Mouse (Mus musculus) liver, embryonic 11.5 days (tissue): ENCODE results near the gene Mbd6. TPM values are rescaled to one million over a fixed set of nuclear protein-coding genes. Genes with fewer than 3 reads are reported as not detected.

Experiments used
- ATAC-seq: fragments of 200-750 bp; cut with Nextera tagmentation; replicated peaks from 2 replicates; pipeline ENCODE4 v1.8.0; 2017; ENCODE audit warnings: moderate number of reproducible peaks, mild to moderate bottlenecking, moderate TSS enrichment, moderate library complexity; ENCODE audit not compliant: low FRiP score
- DNase-seq: peaks from one replicate; pipeline ENCODE4 v3.0.0-alpha.2; 2017; ENCODE audit warnings: low spot score
- H3K27ac ChIP-seq: fragments of 300-500 bp; sonication (generic); 2 replicates; pipeline ENCODE4 v1.5.1; 2014; ENCODE audit warnings: mild to moderate bottlenecking, low read depth, low read length, control low read depth
- H3K27me3 ChIP-seq: fragments of 300-500 bp; sonication (generic); replicated peaks from 2 replicates; pipeline ENCODE4 v1.6.1; 2014; ENCODE audit warnings: low read length, mixed read lengths; ENCODE audit not compliant: control insufficient read depth, insufficient read depth
- H3K36me3 ChIP-seq: fragments of 300-500 bp; sonication (generic); 2 replicates; pipeline ENCODE4 v1.6.1; 2014; ENCODE audit warnings: mild to moderate bottlenecking, low read length, moderate library complexity, mixed read lengths; ENCODE audit not compliant: control insufficient read depth, insufficient read depth
- H3K4me1 ChIP-seq: fragments of 300-500 bp; sonication (generic); replicated peaks from 2 replicates; pipeline ENCODE4 v1.6.1; 2014; ENCODE audit warnings: low read length, mixed read lengths; ENCODE audit not compliant: control insufficient read depth, insufficient read depth
- H3K4me2 ChIP-seq: fragments of 300-500 bp; sonication (generic); 2 replicates; pipeline ENCODE4 v1.6.1; 2014; ENCODE audit warnings: mild to moderate bottlenecking, control low read depth, moderate library complexity
- H3K4me3 ChIP-seq: fragments of 300-500 bp; sonication (generic); 2 replicates; pipeline ENCODE4 v1.5.1; 2014; ENCODE audit warnings: low read depth, low read length, control low read depth
- H3K9ac ChIP-seq: fragments of 300-500 bp; sonication (generic); 2 replicates; pipeline ENCODE4 v1.6.1; 2014; ENCODE audit warnings: low read depth, low read length, control low read depth
- H3K9me3 ChIP-seq: fragments of 300-500 bp; sonication (generic); 2 replicates; pipeline ENCODE4 v1.6.1; 2016; ENCODE audit warnings: low read length, inconsistent platforms, mixed read lengths; ENCODE audit not compliant: control insufficient read depth
- WGBS: fragments of 180-500 bp; shearing (Covaris S2); extraction: QIAGEN DNeasy Blood & Tissue Kit; methylation state at CpG from one replicate; pipeline ENCODE4 v1.1.7; 2014; 5-methylcytosine and 5-hydroxymethylcytosine counted together
- polyA plus RNA-seq: library from polyadenylated mRNA; unstranded; fragments of >200 nt; fragmentation: Nextera tagmentation; extraction: Ambion mirVana; gene quantifications from 2 replicates; pipeline ENCODE4 v1.2.1, GENCODE M21; 2014

Mbd6 gene
- polyA plus RNA-seq, result 14.2 and 19.0 TPM in 2 replicates

DNA sequence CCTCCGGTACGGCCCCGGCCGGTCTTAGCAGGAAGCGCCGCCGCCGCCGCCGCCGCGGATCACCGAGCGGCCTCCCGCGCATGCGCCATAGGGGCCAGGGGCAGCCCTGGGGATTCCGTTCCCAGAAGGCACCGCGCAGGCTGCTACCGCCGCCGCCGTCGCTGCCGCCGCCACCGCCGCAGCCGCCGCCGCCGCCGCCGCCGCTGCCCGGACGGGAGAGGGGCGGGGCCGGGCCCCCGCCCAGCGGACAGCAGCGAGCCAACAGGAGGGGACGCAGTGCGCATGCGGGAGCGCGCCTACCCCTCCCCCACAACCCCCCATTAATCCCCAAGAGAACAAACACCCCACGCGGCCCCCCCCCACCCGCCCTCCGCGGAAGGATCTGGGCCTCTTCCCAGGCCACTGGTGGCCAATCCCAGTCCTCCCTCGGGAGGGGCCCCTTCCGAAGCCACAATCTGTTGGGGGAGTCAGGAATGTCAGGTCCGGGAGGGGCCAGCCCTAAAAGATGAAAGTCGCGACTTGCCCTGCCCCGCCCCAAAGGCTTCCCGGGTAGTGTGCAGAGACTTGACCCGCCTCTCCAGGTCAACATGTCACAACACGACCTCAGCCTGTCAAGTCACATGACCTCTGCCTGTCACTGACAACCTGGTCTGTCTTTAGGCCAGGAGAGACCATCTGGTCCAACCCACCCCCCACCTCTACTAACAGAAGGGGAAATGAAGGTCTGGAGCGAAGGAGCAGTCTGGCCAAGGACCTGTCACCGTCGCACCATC lies at the start of gene Mbd6:
Mbd6 (minus strand) TSS at position 219 of the 773 bp plus-strand sequence.
- Histone ChIP-seq H3K36me3 (peaks cover 40% of the 10 kb centered on the region), H3K4me1 (peaks cover 51% of the 10 kb centered on the region), H3K9ac (peak within 1 kb of the TSS; percentile 90), H3K4me2 (peak within 1 kb of the TSS; percentile 98), H3K9me3 (no peaks in the 10 kb centered on the region), H3K27ac (peak within 1 kb of the TSS; percentile 99), H3K27me3 (no peaks in the 10 kb centered on the region), H3K4me3 (peak within 1 kb of the TSS; percentile 86)
- peak; percentile 94 for DNase-seq
- ATAC-seq, result peak; percentile 40
- WGBS, result 0% methylated on average over 45 of the region's 65 CpGs

GRCm38 (mm10) chr10:127337536-127338099 lies 48.8 kb upstream of the Mbd6 start:
- Histone ChIP-seq H3K27ac (no peak overlapping the region), H3K27me3 (peaks cover 41% of the 10 kb centered on the region), H3K4me2 (no peak overlapping the region), H3K36me3 (peaks cover 3% of the 10 kb centered on the region; the same call in 1 of the 2 replicates), H3K9ac (no peak overlapping the region), H3K4me1 (peaks cover 22% of the 10 kb centered on the region), H3K9me3 (no peaks in the 10 kb centered on the region), H3K4me3 (no peak overlapping the region)
- ATAC-seq (no peak), DNase-seq (no peak)
- WGBS, result 71% methylated on average over 6 of the region's 6 CpGs

DNA sequence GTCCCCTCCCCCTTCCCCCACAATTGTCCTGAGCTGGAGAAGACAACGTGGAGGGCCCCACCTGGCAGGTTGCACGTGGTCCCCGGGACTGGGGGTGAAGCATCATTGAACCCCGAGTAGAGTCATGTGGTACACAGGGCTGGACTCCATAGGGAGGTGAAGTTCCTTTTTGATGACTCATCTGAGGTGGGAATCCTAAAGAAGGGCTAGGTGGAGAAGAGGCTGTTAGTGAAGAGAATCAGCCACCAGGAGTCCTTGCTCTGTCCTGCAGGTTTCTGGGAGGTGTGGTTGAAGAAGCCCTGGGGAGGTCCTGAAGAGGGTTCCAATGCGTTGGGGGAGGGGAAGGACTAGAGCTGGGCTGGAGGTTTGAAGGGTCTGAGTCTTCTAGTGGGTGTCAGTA lies 48.1 kb upstream of the Mbd6 start:
- H3K27ac ChIP-seq, result no peak overlapping the region
- peaks cover 37% of the 10 kb centered on the region for H3K27me3 ChIP-seq
- ATAC-seq (no peak), DNase-seq (no peak)
- H3K4me1 ChIP-seq, result peaks cover 18% of the 10 kb centered on the region
- 59% methylated on average over 5 of the region's 5 CpGs for WGBS
- no peak overlapping the region for H3K9ac ChIP-seq
- no peak overlapping the region for H3K4me2 ChIP-seq
- peaks cover 3% of the 10 kb centered on the region; the same call in 1 of the 2 replicates for H3K36me3 ChIP-seq
- no peaks in the 10 kb centered on the region for H3K9me3 ChIP-seq
- no peak overlapping the region for H3K4me3 ChIP-seq

- H3K9me3 ChIP-seq, result no peaks in the 10 kb centered on the region
- no peak overlapping the region for H3K9ac ChIP-seq
- ATAC-seq, result no peak
- WGBS, result 59% methylated on average over 1 of the region's 1 CpGs
- peaks cover 3% of the 10 kb centered on the region; the same call in 1 of the 2 replicates for H3K36me3 ChIP-seq
- no peak for DNase-seq
- H3K27me3 ChIP-seq, result peaks cover 24% of the 10 kb centered on the region
- H3K4me1 ChIP-seq, result peaks cover 12% of the 10 kb centered on the region
- no peak overlapping the region for H3K4me3 ChIP-seq
- no peak overlapping the region for H3K4me2 ChIP-seq
- H3K27ac ChIP-seq, result no peak overlapping the region
Measured at GRCm38 (mm10) chr10:127335271-127335670, 46.5 kb upstream of the Mbd6 start.

DNA sequence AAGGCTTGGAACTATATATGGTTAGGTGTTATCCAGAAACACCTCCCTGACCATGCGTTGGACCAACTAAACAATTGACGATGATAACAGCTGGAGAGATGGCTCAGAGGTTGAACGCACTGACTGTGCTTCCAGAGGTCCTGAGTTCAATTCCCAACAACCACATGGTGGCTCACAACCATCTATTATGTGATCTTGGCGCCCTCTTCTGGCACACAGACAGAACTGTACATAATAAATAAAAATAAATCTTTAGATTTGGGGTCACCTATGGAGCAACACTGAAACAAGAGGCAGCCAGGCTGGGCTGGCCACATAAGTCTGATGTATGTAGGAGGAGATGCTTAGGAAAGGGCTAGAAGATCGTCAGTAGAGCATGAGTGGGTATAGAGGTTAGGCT lies 44.3 kb upstream of the Mbd6 start:
- Histone ChIP-seq H3K9ac (no peak overlapping the region), H3K9me3 (no peaks in the 10 kb centered on the region), H3K4me3 (no peak overlapping the region; the same call in 1 of the 2 replicates), H3K4me2 (no peak overlapping the region), H3K4me1 (0 out of 2 replicates have a peak, but pooled peaks cover 3% of the 10 kb centered on the region), H3K27ac (no peak overlapping the region), H3K36me3 (peaks cover 5% of the 10 kb centered on the region; the same call in 1 of the 2 replicates), H3K27me3 (peaks cover 11% of the 10 kb centered on the region; the same call in 1 of the 2 replicates)
- WGBS, result 51% methylated on average over 5 of the region's 5 CpGs
- ATAC-seq (peak; percentile 11; the same call in 1 of the 2 replicates), DNase-seq (no peak)

DNA sequence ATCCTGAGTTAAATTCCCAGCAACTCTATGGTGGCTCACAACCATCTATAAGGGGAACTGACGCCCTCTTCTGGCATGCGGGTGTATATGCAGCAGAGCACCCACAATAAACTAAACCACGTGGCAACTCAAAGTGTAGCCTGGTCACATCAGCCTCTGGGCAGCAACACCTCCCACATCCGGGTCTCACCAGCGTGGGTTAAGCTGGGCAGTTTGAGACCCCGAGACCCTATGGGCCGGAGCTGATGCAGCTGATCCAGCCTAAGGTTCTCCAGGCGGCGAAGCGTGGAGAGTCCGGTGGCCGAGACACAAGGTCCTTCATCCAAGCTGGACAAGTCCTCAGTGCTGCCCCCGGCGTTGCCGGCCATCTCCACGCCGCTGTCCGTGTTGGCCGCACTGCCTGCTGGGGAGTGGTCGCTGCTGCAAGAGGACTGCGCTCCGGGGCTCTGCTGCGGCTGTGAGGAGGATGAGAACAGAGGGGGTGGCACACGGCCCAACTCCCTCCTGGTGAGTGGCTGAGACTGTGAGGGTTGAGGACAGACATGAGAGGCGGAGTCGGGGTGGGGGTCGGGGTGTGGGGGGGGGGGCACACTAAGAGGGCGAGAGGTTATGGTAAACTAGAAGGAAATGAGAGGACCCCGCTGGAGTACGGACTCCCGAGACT lies 43.5 kb upstream of the Mbd6 start:
- peaks cover 12% of the 10 kb centered on the region for H3K27me3 ChIP-seq
- H3K9me3 ChIP-seq, result no peaks in the 10 kb centered on the region
- H3K27ac ChIP-seq, result no peak overlapping the region; the same call in 1 of the 2 replicates
- peak; percentile 53 for DNase-seq
- peaks cover 5% of the 10 kb centered on the region; the same call in 1 of the 2 replicates for H3K36me3 ChIP-seq
- H3K4me1 ChIP-seq, result 0 out of 2 replicates have a peak, but pooled peaks cover 3% of the 10 kb centered on the region
- peak overlapping the region; percentile 62 for H3K4me2 ChIP-seq
- H3K4me3 ChIP-seq, result peak overlapping the region; percentile 36
- WGBS, result 31% methylated on average over 31 of the region's 31 CpGs
- ATAC-seq, result peak; percentile 47
- 0 out of 2 replicates have a peak overlapping the region, but pooled peaks have one; percentile 39 for H3K9ac ChIP-seq

GRCm38 (mm10) chr10:127330212-127330611 lies 41.4 kb upstream of the Mbd6 start:
- Histone ChIP-seq H3K36me3 (peaks cover 5% of the 10 kb centered on the region; the same call in 1 of the 2 replicates), H3K9me3 (no peaks in the 10 kb centered on the region), H3K27ac (no peak overlapping the region), H3K4me2 (no peak overlapping the region), H3K9ac (no peak overlapping the region), H3K27me3 (peaks cover 29% of the 10 kb centered on the region), H3K4me3 (no peak overlapping the region), H3K4me1 (peaks cover 17% of the 10 kb centered on the region)
- DNase-seq, result no peak
- WGBS, result 77% methylated on average over 7 of the region's 7 CpGs
- no peak for ATAC-seq

- no peaks in the 10 kb centered on the region for H3K9me3 ChIP-seq
- peaks cover 29% of the 10 kb centered on the region for H3K27me3 ChIP-seq
- peaks cover 3% of the 10 kb centered on the region; the same call in 1 of the 2 replicates for H3K36me3 ChIP-seq
- DNase-seq, result no peak
- no peak overlapping the region for H3K9ac ChIP-seq
- 68% methylated on average over 18 of the region's 18 CpGs for WGBS
- peak overlapping the region; percentile 97 for H3K4me2 ChIP-seq
- peaks cover 37% of the 10 kb centered on the region for H3K4me1 ChIP-seq
- peak overlapping the region; percentile 70 for H3K4me3 ChIP-seq
- no peak overlapping the region for H3K27ac ChIP-seq
- ATAC-seq, result no peak
Measured at GRCm38 (mm10) chr10:127327461-127328145, 38.8 kb upstream of the Mbd6 start.
